Mouse (Mus musculus) lung, embryonic 14.5 days (tissue): Measurements from ENCODE around the gene Gm17018. TPM values are rescaled to one million over a fixed set of nuclear protein-coding genes. Genes with fewer than 3 reads are reported as not detected.
A peak's percentile ranks its signal among the peaks of the same experiment; 100 is the strongest.

Experiments used
- ATAC-seq: fragments of 200-750 bp; cut with Nextera tagmentation; 2 replicates; pipeline ENCODE4 v1.8.0; 2017; ENCODE audit warnings: mild to moderate bottlenecking, moderate TSS enrichment, moderate library complexity; ENCODE audit not compliant: insufficient read depth
- DNase-seq: peaks from one replicate; pipeline ENCODE4 v3.0.0-alpha.2; 2015
- H3K27ac ChIP-seq: fragments of 300-500 bp; sonication (generic); 2 replicates; pipeline ENCODE4 v1.5.1; 2014; ENCODE audit warnings: low read depth, mild to moderate bottlenecking, moderate library complexity
- H3K27me3 ChIP-seq: fragments of 300-500 bp; sonication (generic); 2 replicates; pipeline ENCODE4 v1.6.1; 2014; ENCODE audit warnings: low read length, control low read depth; ENCODE audit not compliant: insufficient read depth
- H3K36me3 ChIP-seq: fragments of 300-500 bp; sonication (generic); 2 replicates; pipeline ENCODE4 v1.6.1; 2014; ENCODE audit warnings: control low read depth; ENCODE audit not compliant: insufficient read depth
- H3K4me1 ChIP-seq: fragments of 300-500 bp; sonication (generic); 2 replicates; pipeline ENCODE4 v1.6.1; 2014; ENCODE audit warnings: antibody characterized with exemption, control low read depth; ENCODE audit not compliant: insufficient read depth
- H3K4me2 ChIP-seq: fragments of 300-500 bp; sonication (generic); 2 replicates; pipeline ENCODE4 v1.6.1; 2014; ENCODE audit warnings: mild to moderate bottlenecking
- H3K4me3 ChIP-seq: fragments of 300-500 bp; sonication (generic); 2 replicates; pipeline ENCODE4 v1.5.1; 2014; ENCODE audit warnings: low read depth, low read length
- H3K9ac ChIP-seq: fragments of 300-500 bp; sonication (generic); 2 replicates; pipeline ENCODE4 v1.6.1; 2014
- H3K9me3 ChIP-seq: fragments of 300-500 bp; sonication (generic); 2 replicates; pipeline ENCODE4 v1.6.1; 2016; ENCODE audit warnings: low read depth, low read length, control low read depth
- CTCF ChIP-seq: IDR thresholded peaks from 2 replicates; pipeline ENCODE4 v1.5.1; 2016; ENCODE audit warnings: antibody characterized with exemption, low read depth
- WGBS: fragments of 180-500 bp; shearing (Covaris S2); extraction: QIAGEN DNeasy Blood & Tissue Kit; methylation state at CpG from one replicate; pipeline ENCODE4 v1.1.7; 2014; 5-methylcytosine and 5-hydroxymethylcytosine counted together
- polyA plus RNA-seq: library from polyadenylated mRNA; unstranded; fragments of >200 nt; fragmentation: Nextera tagmentation; extraction: Ambion mirVana; gene quantifications from 2 replicates; pipeline ENCODE4 v1.2.1, GENCODE M21; 2014

The Gm17018 gene
- polyA plus RNA-seq, 1 experiment from 2014 or later = 48.0 TPM

GRCm38 (mm10) chr19:45589761-45590160 is 29.3 kb downstream of the Gm17018 start:
- Histone ChIP-seq H3K4me3 (no peak overlapping the region), H3K4me1 (peaks cover 6% of the 10 kb centered on the region; the same call in 1 of the 2 replicates), H3K9me3 (no peaks in the 10 kb centered on the region), H3K27ac (no peak overlapping the region), H3K27me3 (no peaks in the 10 kb centered on the region), H3K9ac (no peak overlapping the region), H3K36me3 (no peaks in the 10 kb centered on the region), H3K4me2 (no peak overlapping the region)
- ATAC-seq = no peak
- TF ChIP-seq CTCF = no peak
- DNase-seq = no peak
- 91% methylated on average over 6 of the region's 6 CpGs for WGBS

- 42% methylated on average over 7 of the region's 7 CpGs for WGBS
- Histone ChIP-seq H3K27ac (peak overlapping the region; percentile 66; the same call in 1 of the 2 replicates), H3K9me3 (no peaks in the 10 kb centered on the region), H3K9ac (peak overlapping the region; percentile 9; the same call in 1 of the 2 replicates), H3K4me3 (no peak overlapping the region), H3K4me1 (peaks cover 6% of the 10 kb centered on the region; the same call in 1 of the 2 replicates), H3K4me2 (peak overlapping the region; percentile 20; the same call in 1 of the 2 replicates), H3K27me3 (no peaks in the 10 kb centered on the region), H3K36me3 (no peaks in the 10 kb centered on the region)
- DNase-seq (peak; percentile 93), ATAC-seq (peak; percentile 76)
- no peak for TF ChIP-seq CTCF
These were observed 31.3 kb downstream of the Gm17018 start for GRCm38 (mm10) chr19:45591704-45592103.

- TF ChIP-seq CTCF = no peak
- ATAC-seq (no peak), DNase-seq (no peak)
- Histone ChIP-seq H3K9me3 (no peaks in the 10 kb centered on the region), H3K27ac (no peak overlapping the region), H3K27me3 (no peaks in the 10 kb centered on the region), H3K36me3 (no peaks in the 10 kb centered on the region), H3K4me1 (peaks cover 6% of the 10 kb centered on the region; the same call in 1 of the 2 replicates), H3K9ac (no peak overlapping the region), H3K4me2 (no peak overlapping the region), H3K4me3 (no peak overlapping the region)
- 85% methylated on average over 9 of the region's 9 CpGs for WGBS
These were observed 32.5 kb downstream of the Gm17018 start for GRCm38 (mm10) chr19:45592916-45593315.

GRCm38 (mm10) chr19:45594079-45594478 is 33.7 kb downstream of the Gm17018 start:
- Histone ChIP-seq H3K27ac (no peak overlapping the region), H3K27me3 (no peaks in the 10 kb centered on the region), H3K9ac (no peak overlapping the region), H3K9me3 (no peaks in the 10 kb centered on the region), H3K4me3 (no peak overlapping the region), H3K4me1 (peaks cover 6% of the 10 kb centered on the region; the same call in 1 of the 2 replicates), H3K36me3 (no peaks in the 10 kb centered on the region), H3K4me2 (no peak overlapping the region)
- WGBS = 89% methylated on average over 7 of the region's 7 CpGs
- DNase-seq (no peak), ATAC-seq (no peak)
- TF ChIP-seq CTCF = no peak

GRCm38 (mm10) chr19:45595481-45595880 is 35.1 kb downstream of the Gm17018 start:
- no peak overlapping the region for H3K4me3 ChIP-seq
- H3K27ac ChIP-seq = no peak overlapping the region
- no peaks in the 10 kb centered on the region for H3K9me3 ChIP-seq
- ATAC-seq (no peak), DNase-seq (no peak)
- H3K36me3 ChIP-seq = no peaks in the 10 kb centered on the region
- no peak overlapping the region for H3K9ac ChIP-seq
- no peak overlapping the region for H3K4me2 ChIP-seq
- no peak for TF ChIP-seq CTCF
- 90% methylated on average over 6 of the region's 6 CpGs for WGBS
- no peaks in the 10 kb centered on the region for H3K27me3 ChIP-seq
- peaks cover 6% of the 10 kb centered on the region; the same call in 1 of the 2 replicates for H3K4me1 ChIP-seq

GRCm38 (mm10) chr19:45596019-45596418 is 35.6 kb downstream of the Gm17018 start:
- DNase-seq (no peak), ATAC-seq (no peak)
- H3K27me3 ChIP-seq = no peaks in the 10 kb centered on the region
- H3K4me2 ChIP-seq = no peak overlapping the region
- no peak overlapping the region for H3K9ac ChIP-seq
- TF ChIP-seq CTCF = no peak
- WGBS = 52% methylated on average over 7 of the region's 7 CpGs
- H3K9me3 ChIP-seq = no peaks in the 10 kb centered on the region
- peaks cover 6% of the 10 kb centered on the region; the same call in 1 of the 2 replicates for H3K4me1 ChIP-seq
- H3K27ac ChIP-seq = no peak overlapping the region
- H3K36me3 ChIP-seq = no peaks in the 10 kb centered on the region
- H3K4me3 ChIP-seq = no peak overlapping the region

- H3K9ac ChIP-seq = no peak overlapping the region
- peaks cover 4% of the 10 kb centered on the region; the same call in 1 of the 2 replicates for H3K4me1 ChIP-seq
- no peaks in the 10 kb centered on the region for H3K9me3 ChIP-seq
- no peak for ATAC-seq
- no peaks in the 10 kb centered on the region for H3K36me3 ChIP-seq
- no peak overlapping the region for H3K4me2 ChIP-seq
- 84% methylated on average over 6 of the region's 6 CpGs for WGBS
- TF ChIP-seq CTCF = no peak
- DNase-seq = no peak
- H3K27ac ChIP-seq = no peak overlapping the region
- no peaks in the 10 kb centered on the region for H3K27me3 ChIP-seq
- no peak overlapping the region for H3K4me3 ChIP-seq
These were observed 36.0 kb downstream of the Gm17018 start for GRCm38 (mm10) chr19:45596434-45596833.
